Mouse (Mus musculus): ENCODE results near the gene Tmem222.

Tmem222 gene

DNA sequence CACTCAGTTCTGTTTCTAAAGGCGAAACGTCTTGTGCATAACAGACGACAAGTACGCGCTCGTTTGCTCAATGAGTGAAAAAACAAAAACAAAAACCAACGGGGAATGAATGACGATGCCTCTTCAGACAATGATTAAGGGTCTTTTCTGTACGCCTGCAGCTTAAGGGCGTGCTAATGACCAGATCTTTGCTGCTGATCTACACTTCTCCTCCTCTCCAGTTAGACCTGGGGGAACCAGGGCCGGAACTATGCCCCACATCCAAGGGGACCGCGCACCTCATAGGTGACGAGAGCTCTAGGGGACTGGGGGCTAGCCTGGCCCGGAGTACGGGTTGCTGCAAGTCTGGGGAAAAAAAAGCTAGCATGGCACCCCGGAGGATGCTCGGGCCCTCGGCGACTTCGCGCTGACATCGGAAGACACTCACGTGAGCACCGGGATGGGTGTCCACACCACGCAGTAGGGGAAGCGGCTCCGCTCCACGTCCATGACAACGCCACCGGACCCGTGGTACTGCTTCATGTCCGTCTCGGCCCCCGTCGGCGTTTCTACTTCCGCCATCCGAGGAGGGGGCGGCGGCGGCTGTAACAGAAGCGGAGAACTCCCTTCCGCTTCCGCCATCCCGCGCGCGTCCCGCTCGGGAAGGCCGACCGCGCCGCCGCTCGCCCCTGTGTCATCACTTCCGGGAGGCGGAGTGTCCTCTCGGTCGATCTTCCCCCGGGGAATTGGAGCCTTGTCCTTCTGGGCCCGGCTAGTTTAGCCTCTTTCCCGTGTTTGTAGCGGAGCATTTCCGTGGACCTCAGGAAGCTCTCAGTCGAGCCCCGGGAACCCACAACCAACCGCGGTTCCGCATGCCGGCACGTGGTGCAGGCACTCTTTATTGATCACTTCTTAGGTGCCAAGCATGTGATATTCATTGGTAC is at the start of gene Tmem222:
TSS of gene Tmem222 (minus strand) at position 689 of the 923 bp plus-strand sequence.
- DNase-seq (ENCODE audit: low spot score), result peak; percentile 95

DNA sequence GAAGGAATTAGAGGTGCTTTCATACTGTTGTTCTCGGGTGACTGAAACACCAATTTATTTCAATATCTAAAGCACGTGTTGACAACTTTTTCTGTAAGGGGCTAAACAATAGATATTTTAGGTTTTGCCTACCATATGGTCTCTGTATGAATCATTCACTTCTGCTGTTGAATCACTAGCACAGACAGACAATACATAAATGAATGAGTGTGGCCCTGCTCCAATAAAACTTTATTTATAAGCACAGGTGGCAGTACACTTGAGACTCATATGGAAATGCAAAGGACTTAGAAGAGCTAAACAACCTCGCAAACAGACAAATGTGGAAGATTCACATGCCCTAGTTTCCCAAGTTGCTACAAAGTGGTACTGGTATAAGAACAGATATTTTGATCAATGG is 42.1 kb upstream of the Tmem222 start:
- no peak for DNase-seq (ENCODE audit: low spot score)

DNA sequence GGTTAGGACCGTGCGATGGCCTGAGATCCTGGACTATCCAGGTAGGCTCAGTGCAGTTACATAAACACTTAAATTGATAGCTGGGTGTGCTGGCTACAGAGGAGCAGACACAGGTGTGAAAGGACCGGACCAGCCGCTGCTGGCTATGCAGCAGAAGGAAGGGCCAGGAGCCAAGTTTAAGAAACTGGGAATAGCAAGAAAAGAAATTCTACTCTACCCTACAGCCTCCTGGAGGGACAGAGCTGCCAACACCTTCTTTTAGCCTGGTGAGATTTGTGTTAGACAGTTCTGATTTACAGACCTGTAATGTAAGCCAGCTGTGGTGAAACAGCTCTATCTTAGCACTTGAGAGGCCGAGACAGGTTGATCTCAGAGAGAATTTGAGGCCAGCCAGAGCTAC is 38.4 kb upstream of the Tmem222 start:
- no peak for DNase-seq (ENCODE audit: low spot score)

DNA sequence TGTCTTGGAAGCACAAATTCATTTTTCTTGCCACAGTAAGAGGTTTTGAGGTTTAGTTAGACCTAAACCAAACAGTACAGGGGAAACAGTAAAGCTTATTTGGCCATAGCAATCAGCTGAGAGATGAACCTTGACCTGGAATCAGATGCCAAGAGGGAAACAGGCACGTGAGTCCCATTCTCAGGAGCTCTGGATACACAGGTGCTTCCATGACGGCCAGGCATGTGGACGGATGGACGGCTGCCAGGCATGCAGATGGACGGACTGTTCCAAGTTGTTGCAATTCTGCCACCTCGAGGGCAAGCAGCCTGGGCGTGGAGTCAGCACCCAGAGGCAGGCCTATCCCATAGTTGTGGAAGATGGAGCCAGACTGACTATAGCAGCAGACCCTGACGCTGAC is 37.3 kb upstream of the Tmem222 start:
- DNase-seq (ENCODE audit: low spot score), result peak; percentile 25

DNA sequence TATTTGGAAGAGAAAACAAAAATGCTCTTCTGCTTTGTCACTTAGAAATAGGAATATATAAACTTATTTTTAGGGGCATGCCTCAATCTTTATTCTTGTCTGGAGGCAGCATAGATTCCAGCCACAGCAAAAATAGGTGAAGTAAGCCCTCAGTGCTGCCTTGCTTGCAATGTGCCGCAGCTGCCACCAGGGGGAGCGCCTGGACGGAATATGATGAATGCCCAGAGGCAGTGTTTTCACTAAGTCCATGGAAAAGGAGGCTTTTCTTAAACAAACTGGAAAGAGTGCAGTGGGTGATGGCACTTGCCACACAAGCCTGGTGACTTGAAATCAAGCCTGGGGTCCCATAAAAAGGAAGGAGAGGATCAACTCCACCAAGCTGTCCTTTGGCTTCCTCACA is 32.4 kb upstream of the Tmem222 start:
- DNase-seq (ENCODE audit: low spot score), result peak; percentile 85

DNA sequence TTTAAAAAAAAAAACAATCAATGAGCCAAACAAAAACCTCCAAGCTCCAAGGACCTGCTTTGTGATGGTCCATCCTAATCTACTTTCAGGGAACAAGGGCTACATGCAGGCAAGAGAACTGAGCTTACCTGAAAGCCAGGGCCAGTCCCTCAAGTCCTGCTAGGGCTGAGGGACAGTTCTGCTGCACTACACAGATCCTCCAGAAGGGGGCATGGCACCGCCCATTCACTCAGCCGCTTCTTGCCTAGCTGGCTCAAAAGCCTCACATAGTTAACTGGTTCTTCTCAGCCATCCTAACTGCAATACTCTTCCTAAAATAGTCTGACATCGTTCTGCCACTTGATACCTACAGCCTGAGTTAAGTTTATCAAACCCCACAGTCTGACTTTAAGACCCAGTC is 29.7 kb upstream of the Tmem222 start:
- peak; percentile 44 for DNase-seq (ENCODE audit: low spot score)

DNA sequence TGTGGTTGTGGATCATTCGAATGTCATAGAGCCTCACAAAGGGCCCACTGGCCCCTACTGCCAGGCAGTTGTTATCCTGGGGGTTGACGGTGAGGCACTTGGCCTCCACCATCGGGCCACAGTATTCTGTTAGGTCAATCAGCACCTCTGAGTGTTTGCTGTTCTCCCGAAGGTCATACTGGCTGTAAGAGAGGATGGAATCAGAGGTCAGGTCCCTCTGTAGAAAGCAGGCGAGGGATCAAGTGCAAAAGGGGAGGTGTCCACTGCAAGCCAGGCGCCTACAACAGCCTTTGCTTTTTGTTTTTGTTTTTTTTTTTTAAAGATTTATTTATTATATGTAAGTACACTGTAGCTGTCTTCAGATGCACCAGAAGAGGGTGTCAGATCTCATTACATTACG is 28.2 kb upstream of the Tmem222 start:
- DNase-seq (ENCODE audit: low spot score), result no peak

DNA sequence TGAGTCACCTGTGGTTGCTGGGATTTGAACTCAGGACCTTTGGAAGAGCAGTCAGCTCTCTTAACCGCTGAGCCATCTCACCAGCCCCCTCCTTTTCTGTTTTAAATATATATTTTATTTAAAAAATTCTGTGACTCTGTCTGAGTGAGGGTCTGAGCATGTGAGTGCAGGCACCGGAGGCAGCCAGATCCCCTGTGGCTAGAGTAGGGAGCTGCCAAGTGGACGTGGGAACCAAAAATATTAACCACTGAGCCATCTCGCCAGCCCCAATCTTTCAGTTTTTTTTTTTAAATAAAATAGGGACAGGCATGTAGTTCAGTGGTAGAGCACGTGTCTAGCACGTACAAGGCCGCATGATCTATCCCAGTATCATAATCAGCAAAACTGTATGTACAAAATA is 27.2 kb upstream of the Tmem222 start:
- DNase-seq (ENCODE audit: low spot score), result no peak

DNA sequence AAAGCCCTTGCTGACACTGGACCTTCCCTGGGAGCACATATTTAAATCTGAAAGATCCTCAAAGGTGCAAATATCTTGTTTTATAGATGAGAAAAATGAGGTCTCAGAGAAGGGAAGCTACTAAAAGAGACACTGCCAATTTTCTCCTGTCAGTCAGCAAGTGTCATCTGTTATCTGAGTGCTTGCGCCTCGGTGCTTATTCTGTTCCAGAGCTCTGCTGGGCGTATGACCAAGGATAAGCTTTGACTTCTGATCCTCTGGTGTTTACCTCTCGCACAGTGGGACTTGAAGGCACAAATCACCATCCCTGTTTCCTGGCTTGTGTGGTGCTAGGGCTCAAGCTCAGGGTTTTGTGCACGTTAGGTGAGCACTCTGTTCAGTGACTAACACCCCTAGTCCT is 25.1 kb upstream of the Tmem222 start:
- DNase-seq (ENCODE audit: low spot score), result no peak

DNA sequence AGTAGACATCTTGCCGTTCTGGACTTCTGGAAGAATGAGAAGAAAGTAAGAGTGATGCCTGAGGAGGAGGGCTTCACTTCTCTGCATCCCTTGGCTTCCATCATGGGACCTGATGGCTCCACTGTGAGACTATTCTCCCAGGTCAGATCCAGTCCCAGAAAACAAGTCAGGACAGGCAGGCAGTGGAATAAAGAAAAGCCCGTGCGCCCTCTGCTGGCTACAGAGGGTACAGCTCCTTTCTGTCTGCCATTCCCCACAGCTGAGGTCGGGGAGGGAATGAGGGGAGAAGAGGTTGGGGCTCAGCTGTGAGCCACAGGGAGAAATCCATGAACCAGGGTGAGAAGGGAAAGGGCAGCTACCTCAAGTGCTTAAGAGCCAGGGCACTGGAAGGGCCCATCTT is 24.2 kb upstream of the Tmem222 start:
- peak; percentile 71 for DNase-seq (ENCODE audit: low spot score)

DNA sequence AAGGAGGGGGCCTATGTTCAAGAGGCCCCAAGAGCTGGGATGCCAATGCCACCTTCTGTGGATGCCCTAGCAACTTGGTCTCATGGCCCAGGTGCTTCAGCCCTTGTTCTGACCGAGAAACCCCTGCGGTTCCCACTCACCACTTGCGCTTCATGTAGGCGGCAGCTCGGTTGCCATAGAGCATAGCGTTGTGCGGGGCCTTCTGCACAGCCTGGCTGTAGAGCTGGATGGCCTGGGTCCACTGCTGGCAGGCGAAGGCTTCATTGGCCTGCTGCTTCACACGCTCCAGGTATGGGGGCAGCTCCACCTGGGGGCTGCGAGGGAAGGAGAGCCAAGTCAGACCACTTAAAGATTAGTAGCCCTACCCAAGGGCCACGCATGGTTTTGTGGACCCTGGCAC is 22.8 kb upstream of the Tmem222 start:
- no peak for DNase-seq (ENCODE audit: low spot score)

DNA sequence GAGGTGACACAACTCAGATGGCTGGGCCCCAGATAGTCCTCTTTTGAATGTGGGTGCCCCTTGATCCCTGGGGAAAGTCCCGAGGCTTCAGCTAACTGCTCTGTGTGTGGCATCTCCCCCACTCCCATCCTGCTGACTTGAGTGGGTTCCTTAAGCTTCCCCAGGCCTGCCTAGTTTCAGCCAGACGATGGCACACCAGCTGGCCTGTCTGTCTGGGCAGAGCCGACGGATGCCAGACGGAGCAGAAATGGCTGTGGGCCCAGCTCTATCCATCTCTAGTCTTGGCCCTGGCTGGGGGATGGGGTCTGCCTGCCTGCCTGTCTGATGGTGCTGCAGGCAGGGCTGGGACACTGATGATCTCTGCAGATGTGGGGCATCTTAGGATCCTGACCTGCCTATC is 22.1 kb upstream of the Tmem222 start:
- no peak for DNase-seq (ENCODE audit: low spot score)

DNA sequence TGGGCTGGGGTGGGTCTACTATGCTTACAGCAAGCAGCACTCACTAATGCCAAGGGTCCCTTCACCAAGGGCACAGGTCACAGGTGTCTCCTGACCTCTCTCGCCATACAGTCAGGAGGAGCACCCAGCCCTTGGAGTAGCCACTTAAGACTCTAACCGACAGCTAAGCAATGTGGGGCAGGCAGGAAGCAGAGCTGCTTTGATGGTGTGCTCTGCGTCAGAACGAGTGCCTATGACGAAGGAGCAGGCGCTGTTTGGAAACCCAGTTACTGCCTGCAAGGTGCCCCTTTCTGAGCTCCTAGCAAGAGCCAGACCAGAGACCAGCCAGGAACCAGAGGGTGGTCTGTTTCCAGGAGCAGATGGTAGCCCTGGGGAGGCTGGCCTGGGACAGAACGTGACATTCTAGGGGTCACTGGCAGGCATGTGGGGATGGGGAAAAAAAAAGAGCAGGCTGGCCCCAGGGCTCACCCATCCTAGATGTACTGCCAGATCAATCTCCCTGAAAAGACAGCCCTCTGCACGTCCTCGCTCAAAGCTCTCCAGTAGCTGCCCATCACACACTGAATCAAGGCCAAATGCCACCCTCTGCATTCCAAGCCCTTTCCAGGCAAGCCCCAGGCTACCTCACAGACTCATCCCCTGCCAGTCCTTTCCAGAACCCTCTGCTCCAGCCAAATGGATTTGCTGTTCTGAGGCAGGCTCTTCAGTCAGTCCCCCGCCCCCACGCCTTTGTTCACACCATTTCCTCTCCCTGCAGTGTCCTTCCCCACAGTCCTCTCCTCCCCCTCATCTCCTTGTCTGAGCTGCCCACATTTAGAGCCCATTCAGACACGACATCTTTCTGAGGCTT is 21.1 kb upstream of the Tmem222 start:
- DNase-seq (ENCODE audit: low spot score), result no peak

DNA sequence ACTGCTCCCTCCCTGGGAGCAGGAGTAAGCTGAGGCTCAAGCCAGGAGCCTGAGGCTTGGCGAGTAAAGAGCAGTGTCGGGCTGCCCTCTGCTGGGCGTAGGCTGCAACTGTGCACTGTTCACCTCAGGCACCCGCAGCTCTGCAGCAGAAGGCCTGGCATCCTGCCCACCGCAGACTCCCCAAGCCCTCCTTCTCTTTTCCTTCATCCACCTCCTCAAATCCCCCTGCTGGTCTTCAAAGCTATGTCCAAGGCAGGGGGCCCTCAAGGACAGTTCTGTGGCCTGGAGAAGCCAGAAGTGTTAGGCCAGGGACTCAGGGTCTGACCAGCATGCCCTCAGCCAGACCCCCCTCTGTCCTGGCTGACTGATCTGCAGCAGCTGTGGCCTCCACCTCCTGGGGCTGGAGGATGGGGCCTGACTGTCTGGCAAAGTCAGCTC is 20.2 kb upstream of the Tmem222 start:
- DNase-seq (ENCODE audit: low spot score), result peak; percentile 84

DNA sequence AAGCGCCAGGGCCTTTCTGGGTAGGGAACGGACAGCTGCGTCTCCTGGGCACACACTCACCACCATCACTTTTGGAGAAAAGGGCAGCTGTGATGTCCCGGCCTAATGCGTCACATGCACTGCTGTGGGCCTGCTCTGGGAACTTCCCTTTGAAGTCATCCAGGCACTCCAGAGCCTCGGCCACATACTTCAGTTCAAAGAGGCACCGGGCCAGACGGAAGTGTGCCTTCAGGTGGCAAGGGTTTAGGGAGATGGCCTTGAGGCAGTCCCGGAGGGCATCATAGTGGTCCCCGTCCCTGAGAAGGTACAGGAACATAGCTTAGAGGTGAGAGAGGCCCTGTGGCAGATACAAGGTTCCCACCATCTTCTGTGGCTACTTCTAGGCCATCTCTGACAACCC is 19.8 kb upstream of the Tmem222 start:
- DNase-seq (ENCODE audit: low spot score), result no peak

DNA sequence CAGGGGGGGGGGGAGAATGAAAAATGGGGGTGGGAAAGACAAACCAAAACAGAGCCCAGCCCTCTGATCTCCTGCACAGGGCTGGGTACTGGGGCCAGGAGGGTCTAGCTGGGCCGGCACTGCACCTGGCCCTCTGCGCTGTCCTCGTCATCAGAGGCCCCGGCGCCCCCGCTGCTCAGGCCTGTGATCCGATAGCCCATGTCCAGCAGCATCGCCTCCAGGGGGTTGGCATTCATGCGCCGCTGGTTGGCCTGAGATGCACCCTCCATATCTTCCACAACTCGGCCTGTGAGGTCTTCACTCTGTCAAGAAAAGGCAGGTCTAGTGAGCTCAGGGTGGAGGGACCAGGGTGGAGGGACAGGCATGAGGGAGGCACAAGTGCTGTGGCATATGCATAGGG is 16.5 kb upstream of the Tmem222 start:
- no peak for DNase-seq (ENCODE audit: low spot score)

DNA sequence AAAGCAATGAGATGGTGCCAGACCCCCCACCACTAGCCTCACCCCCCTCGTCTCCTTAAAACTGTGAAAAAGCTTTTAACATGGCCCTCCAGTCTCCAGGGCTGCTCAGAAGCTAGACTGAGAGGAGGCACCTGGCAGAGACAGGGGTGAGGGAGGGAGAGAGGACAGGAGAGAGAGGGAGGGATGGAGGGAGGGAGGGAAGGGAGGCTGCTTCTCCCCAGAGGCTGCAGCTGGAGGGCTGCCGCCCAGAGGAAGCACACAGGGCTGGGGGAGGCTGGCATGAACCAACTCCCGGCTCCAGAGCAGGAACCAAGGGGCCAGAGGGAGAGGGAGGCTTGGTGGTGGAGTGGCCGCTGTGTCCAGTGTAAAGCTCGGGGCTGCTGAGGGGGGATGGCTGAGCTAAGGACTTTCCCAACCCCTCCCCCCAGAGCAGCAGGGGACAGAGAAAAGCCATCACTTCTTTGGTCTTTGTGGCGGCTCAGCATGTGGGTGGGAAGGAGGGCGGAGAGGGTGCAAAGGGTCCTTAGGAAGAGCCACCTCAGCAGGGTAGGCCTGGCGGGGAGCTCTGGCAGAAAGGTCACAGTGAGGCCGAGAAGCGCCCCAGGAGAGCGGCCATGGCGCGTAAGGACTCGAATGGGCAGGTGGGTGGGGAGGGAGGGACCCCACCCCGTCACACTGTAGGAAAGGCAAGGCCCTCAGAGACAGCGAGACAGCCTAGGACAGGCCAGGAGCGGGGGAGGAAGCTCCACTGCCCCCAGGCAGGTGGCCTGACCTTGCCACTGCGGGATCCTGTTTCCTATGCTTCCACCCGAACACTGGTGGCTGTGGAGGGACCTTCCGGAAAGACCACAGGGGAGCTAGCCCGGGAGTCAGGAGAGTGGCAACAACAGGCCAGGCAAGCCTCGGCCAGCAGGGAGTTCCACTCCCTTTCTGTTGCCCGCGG is 15.6 kb upstream of the Tmem222 start:
- DNase-seq (ENCODE audit: low spot score), result no peak

DNA sequence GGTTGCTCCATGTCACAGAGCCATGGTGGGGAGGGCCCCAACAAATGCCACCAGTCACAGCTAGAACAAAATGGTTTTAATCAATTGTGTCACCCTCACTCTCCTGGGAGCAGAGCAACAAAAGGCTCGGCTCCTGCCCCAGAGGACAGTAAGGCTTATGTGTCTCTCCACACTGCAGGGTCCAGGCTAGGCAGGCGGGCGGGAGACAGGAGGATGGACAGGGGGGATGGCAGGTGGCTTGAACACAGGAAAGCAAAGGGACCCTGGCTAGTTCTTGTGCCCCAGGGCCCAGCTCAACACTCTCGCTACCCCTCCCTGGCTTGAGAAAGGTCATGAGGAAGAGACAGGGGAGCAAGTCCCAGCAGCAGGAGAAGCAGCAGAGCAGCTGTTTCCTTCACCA is 14.8 kb upstream of the Tmem222 start:
- no peak for DNase-seq (ENCODE audit: low spot score)

DNA sequence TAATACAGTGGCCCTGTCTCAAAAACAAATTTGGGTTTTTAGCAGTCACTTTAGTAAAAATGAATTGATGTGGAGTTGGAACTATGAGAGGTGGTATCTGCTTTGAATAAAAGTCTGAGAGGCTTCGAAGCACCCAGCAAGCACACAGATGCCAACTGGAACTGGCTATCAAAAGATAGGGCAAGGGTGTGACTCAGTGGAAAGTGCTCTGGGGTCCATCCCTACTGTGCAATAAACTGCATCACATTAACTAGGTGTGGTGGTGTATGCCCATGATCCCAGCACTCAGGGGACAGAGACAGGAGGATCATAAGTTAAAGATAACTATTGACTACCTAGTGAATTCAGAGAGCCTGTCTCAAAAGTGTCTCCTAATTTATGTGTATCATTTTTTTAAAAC is 13.7 kb upstream of the Tmem222 start:
- no peak for DNase-seq (ENCODE audit: low spot score)

DNA sequence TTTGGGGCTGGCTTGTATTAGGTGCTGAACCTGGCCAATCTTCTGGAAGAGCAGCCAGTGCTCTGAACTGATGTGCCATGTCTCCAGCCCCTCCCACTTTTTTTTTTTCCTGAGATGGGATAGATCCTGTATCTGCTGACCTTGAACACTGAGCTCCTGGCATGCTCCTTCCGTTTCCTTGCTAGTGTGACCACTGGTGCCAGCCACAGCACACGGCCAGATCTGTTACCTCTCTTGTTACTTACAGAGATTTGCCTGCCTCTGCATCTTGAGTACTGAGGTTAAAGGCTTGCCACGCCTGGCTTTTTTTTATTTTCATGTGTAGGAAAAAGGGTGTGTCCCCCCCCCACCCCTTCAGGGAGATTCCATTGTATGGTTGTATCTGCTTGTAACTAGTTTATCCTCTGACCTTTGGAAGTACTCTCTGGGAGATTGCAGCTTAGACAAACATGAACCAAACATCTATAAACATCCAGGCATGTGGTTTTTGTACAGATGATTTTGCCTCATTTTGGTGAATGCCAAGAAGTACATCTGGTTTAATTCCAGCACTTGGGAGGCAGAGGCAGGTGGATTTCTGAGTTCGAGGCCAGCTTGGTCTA is 9.0 kb upstream of the Tmem222 start:
- no peak for DNase-seq (ENCODE audit: low spot score)

DNA sequence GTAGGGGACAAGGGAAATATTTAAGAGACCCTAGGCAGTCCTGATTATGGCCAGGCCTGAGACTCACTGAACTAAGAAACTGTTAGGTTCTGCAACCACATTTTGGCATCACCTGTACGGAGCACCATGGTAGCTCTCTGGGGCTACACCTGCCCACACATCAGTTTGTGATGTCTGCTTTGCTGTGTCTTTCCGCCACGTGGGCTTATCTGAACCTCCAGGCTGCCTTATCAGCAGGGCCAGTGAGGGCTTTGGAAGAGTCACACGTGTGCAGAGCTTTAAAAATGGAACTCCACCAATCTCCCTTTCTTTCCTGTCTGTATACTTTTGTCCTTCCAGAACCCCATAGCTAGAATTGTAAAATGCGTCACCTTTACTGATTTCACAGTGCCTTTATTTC is 8.4 kb upstream of the Tmem222 start:
- no peak for DNase-seq (ENCODE audit: low spot score)

DNA sequence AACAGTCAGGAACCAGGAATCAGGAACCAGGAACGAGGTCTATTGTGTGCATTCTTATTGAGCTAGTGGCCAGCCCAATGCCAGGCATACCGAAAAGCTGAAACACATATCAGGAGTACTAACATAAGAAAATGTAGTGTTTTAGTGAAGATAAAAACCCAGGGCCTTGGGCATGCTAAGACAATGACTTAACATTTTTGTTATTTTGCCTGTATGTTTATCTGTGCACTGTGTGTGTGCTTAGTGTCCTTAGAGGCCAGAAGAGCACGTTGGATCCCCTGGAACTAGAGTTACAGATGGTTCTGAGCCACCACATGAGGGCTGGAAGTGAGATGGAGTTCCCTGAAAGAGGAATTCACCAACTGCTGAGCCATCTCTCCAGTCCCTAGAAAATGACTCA is 7.7 kb upstream of the Tmem222 start:
- DNase-seq (ENCODE audit: low spot score), result no peak
